Mouse (Mus musculus) lung, adult 2 months (tissue): ENCODE data around the gene Mt4.

ENCODE experiments used
- CTCF ChIP-seq: fragments of 200-500 bp; IDR thresholded peaks from 2 replicates; pipeline ENCODE4 v1.5.1; 2011; ENCODE audit warnings: mild to moderate bottlenecking, low read length, control low read depth; ENCODE audit not compliant: insufficient read depth
- POLR2A ChIP-seq: fragments of 200-500 bp; IDR thresholded peaks from 2 replicates; pipeline ENCODE4 v1.6.1; 2011; ENCODE audit warnings: low read depth, mild to moderate bottlenecking, control low read depth, low read length, borderline replicate concordance; ENCODE audit errors: extremely low read depth

DNA sequence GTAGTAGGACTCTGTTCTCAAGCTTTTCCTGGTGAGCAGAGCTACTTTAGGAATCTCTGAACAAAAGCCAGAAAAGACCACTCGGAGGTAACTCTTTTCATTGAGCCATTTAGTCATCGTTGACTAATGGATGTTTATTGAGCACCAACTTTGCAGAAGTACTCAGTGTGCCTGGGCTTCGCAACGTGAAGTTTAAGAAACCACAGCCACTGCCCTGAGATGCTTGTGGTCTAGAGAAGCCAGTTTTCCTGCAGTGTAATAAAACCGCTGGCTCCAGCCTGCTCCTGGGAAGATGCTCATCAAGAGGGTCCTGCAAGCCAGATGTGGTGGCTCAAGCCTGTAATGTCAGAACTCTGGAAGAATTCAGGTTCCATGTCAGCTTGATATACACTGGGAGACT lies 4.9 kb upstream of the Mt4 start:
- TF ChIP-seq CTCF (no peak), POLR2A (no peak)
